Mouse (Mus musculus): ENCODE measurements around the gene Slco1c1.

DNA sequence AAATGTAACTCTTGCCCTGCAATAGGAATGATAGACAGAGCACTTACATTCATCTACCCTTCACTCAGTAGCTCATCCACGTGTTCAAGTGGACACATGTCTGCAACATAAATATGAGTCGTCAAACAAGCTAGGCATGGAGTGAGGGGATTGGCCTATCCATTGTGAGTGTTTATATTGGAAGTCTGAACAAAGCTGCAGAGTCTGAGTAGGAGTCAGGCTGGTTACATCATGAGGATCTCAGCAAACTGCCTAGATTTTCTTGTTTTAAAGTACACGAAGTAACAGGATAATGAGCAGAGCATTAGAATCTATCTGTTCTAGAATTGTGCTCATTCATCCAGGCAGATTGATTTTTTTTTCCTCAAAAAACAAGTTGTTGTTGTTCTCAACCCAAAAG lies 23.0 kb upstream of the Slco1c1 start:
- TF ChIP-seq CTCF (IDR thresholded peaks at IDR 0.05; ENCODE audit: insufficient read depth, low read length), result no peak
- TF ChIP-seq POLR2A (IDR thresholded peaks at IDR 0.05; ENCODE audit: borderline replicate concordance, extremely low read depth, low read depth, low read length), result no peak
